Mouse (Mus musculus) monocyte, adult 5-6 weeks (primary cell): ENCODE data around the gene Arl6ip6. TPM values are rescaled to one million over a fixed set of nuclear protein-coding genes. Genes with fewer than 3 reads are reported as not detected.

ENCODE experiments used
- ATAC-seq: fragments of 153-309, 156-312 bp; replicated peaks from 2 replicates; pipeline ENCODE4 v1.8.0; 2017; ENCODE audit warnings: mild to moderate bottlenecking; ENCODE audit not compliant: low TSS enrichment, insufficient number of reproducible peaks, severe bottlenecking, poor library complexity, low FRiP score
- total RNA-seq: library from RNA; stranded (forward); fragments of 200-1000, 200-491, 200-594 nt; gene quantifications from 3 replicates; pipeline ENCODE4 v1.2.3, GENCODE M21; 2017

Gene Arl6ip6
- total RNA-seq = 24.0 to 33.0 TPM (median 30.4 TPM) in 3 replicates

GRCm38 (mm10) chr2:53191523-53192220 is at the start of gene Arl6ip6:
Arl6ip6 (plus strand) TSS chr2:53191726.
- ATAC-seq = peak; percentile 83

GRCm38 (mm10) chr2:53146852-53147251 is 44.7 kb upstream of the Arl6ip6 start:
- ATAC-seq = no peak

GRCm38 (mm10) chr2:53173966-53174365 is 17.6 kb upstream of the Arl6ip6 start:
- ATAC-seq = no peak

GRCm38 (mm10) chr2:53178966-53179365 is 12.6 kb upstream of the Arl6ip6 start:
- no peak for ATAC-seq

- no peak for ATAC-seq
Measured at GRCm38 (mm10) chr2:53179876-53180275, 11.7 kb upstream of the Arl6ip6 start.

- no peak for ATAC-seq
Measured at GRCm38 (mm10) chr2:53189811-53190210, 1.7 kb upstream of the Arl6ip6 start.

GRCm38 (mm10) chr2:53190684-53191511 is 628 bp upstream of the Arl6ip6 start, which contains the start of gene Prpf40a:
Prpf40a (minus strand) TSS chr2:53191284.
- peak; percentile 91 for ATAC-seq

- no peak for ATAC-seq
Measured at GRCm38 (mm10) chr2:53192386-53192785, 860 bp downstream of the Arl6ip6 start.

- ATAC-seq = no peak
Measured at GRCm38 (mm10) chr2:53196431-53196830, 4.9 kb downstream of the Arl6ip6 start.

- ATAC-seq = no peak
Measured at GRCm38 (mm10) chr2:53199203-53199602, 7.7 kb downstream of the Arl6ip6 start.

- ATAC-seq = peak; percentile 81
Measured at GRCm38 (mm10) chr2:53200164-53200885, 8.8 kb downstream of the Arl6ip6 start.

- ATAC-seq = no peak
Measured at GRCm38 (mm10) chr2:53204373-53205274, 13.1 kb downstream of the Arl6ip6 start.

GRCm38 (mm10) chr2:53206749-53207148 is 15.2 kb downstream of the Arl6ip6 start:
- no peak for ATAC-seq

- ATAC-seq = no peak
Measured at GRCm38 (mm10) chr2:53213493-53213892, 22.0 kb downstream of the Arl6ip6 start.

GRCm38 (mm10) chr2:53222242-53222641 is 30.7 kb downstream of the Arl6ip6 start:
- no peak for ATAC-seq

GRCm38 (mm10) chr2:53256982-53257381 is 65.5 kb downstream of the Arl6ip6 start:
- ATAC-seq = no peak
